Mouse (Mus musculus) kidney, embryonic 16.5 days (tissue): ENCODE measurements around the gene Ccdc152. TPM values are rescaled to one million over a fixed set of nuclear protein-coding genes. Genes with fewer than 3 reads are reported as not detected.

Source experiments
- ATAC-seq: fragments of 200-750 bp; cut with Nextera tagmentation; 2 replicates; pipeline ENCODE4 v1.8.0; 2017; ENCODE audit warnings: moderate TSS enrichment; ENCODE audit not compliant: low FRiP score, low TSS enrichment
- H3K27ac ChIP-seq: fragments of 300-500 bp; sonication (generic); 2 replicates; pipeline ENCODE4 v1.5.1; 2014; ENCODE audit warnings: low read length
- H3K27me3 ChIP-seq: fragments of 300-500 bp; sonication (generic); 2 replicates; pipeline ENCODE4 v1.6.1; 2014; ENCODE audit warnings: low read length, control low read depth, mixed read lengths; ENCODE audit not compliant: insufficient read depth
- H3K36me3 ChIP-seq: fragments of 300-500 bp; sonication (generic); 2 replicates; pipeline ENCODE4 v1.6.1; 2014; ENCODE audit warnings: low read length, control low read depth, mixed read lengths; ENCODE audit not compliant: insufficient read depth
- H3K4me1 ChIP-seq: fragments of 300-500 bp; sonication (generic); 2 replicates; pipeline ENCODE4 v1.6.1; 2014; ENCODE audit warnings: low read length, control low read depth, mixed read lengths; ENCODE audit not compliant: insufficient read depth
- H3K4me2 ChIP-seq: fragments of 300-500 bp; sonication (generic); replicated peaks from 2 replicates; pipeline ENCODE4 v1.6.1; 2014; ENCODE audit warnings: low read depth, low read length
- H3K4me3 ChIP-seq: fragments of 300-500 bp; sonication (generic); 2 replicates; pipeline ENCODE4 v1.5.1; 2014; ENCODE audit warnings: mild to moderate bottlenecking, low read length
- H3K9ac ChIP-seq: fragments of 300-500 bp; sonication (generic); replicated peaks from 2 replicates; pipeline ENCODE4 v1.6.1; 2014; ENCODE audit warnings: low read length
- H3K9me3 ChIP-seq: fragments of 300-500 bp; sonication (generic); 2 replicates; pipeline ENCODE4 v1.6.1; 2016; ENCODE audit warnings: low read length, control low read depth
- WGBS: fragments of 180-500 bp; shearing (Covaris S2); extraction: QIAGEN DNeasy Blood & Tissue Kit; methylation state at CpG from one replicate; pipeline ENCODE4 v1.1.7; 2014; 5-methylcytosine and 5-hydroxymethylcytosine counted together
- polyA plus RNA-seq: library from polyadenylated mRNA; unstranded; fragments of >200 nt; fragmentation: Nextera tagmentation; extraction: Ambion mirVana; gene quantifications from 2 replicates; pipeline ENCODE4 v1.2.1, GENCODE M21; 2015

Gene Ccdc152
- polyA plus RNA-seq, 1 experiment from 2014 or later = 0.46 TPM

- H3K9ac ChIP-seq = no peak overlapping the region
- no peaks in the 10 kb centered on the region for H3K27me3 ChIP-seq
- no peaks in the 10 kb centered on the region for H3K36me3 ChIP-seq
- no peaks in the 10 kb centered on the region for H3K9me3 ChIP-seq
- H3K4me1 ChIP-seq = 0 out of 2 replicates have a peak, but pooled peaks cover 6% of the 10 kb centered on the region
- H3K4me3 ChIP-seq = no peak overlapping the region
- no peak overlapping the region for H3K4me2 ChIP-seq
- WGBS = 83% methylated on average over 2 of the region's 2 CpGs
- H3K27ac ChIP-seq = no peak overlapping the region
- no peak for ATAC-seq
Measured at GRCm38 (mm10) chr15:3236338-3236737, 67.0 kb downstream of the Ccdc152 start.

DNA sequence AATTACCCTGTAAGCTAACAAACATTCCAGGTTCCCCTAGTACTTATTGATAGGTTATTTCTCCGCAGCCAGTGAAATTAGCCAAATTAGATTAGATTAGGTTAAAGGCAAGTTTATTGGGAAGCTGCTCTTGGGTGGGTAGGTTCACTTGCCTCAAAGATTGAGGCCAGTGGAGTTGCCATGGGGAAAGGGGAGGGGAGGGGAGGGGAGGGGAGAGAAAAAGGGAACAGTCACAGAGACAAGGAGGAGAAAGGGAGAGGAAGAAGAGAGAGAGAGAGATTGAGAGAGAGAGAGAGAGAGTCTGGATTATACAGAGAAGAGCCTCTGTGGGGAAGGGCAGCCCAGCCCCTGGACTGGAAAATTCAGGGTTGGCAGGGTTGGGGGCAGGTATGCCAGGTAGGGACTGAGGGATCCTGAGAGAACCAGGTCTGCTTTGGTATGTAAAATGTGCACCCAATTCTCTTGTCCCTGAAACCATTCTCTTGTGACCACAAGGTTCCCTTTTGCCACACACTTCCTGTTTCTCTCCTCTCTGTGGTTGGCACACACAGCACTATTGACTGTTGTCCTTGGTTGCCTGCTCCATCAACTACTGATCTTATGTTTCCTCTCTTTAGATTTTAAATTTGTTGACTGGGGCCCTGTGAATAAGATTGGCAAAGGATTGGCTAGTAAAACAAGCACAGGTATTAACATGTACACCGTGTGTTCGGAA lies 69.3 kb downstream of the Ccdc152 start:
- no peak overlapping the region for H3K4me3 ChIP-seq
- no peak overlapping the region for H3K4me2 ChIP-seq
- H3K27me3 ChIP-seq = no peaks in the 10 kb centered on the region
- 0 out of 2 replicates have a peak, but pooled peaks cover 6% of the 10 kb centered on the region for H3K4me1 ChIP-seq
- H3K9me3 ChIP-seq = no peaks in the 10 kb centered on the region
- 88% methylated on average over 3 of the region's 3 CpGs for WGBS
- no peaks in the 10 kb centered on the region for H3K36me3 ChIP-seq
- no peak overlapping the region for H3K9ac ChIP-seq
- ATAC-seq = no peak
- H3K27ac ChIP-seq = no peak overlapping the region

DNA sequence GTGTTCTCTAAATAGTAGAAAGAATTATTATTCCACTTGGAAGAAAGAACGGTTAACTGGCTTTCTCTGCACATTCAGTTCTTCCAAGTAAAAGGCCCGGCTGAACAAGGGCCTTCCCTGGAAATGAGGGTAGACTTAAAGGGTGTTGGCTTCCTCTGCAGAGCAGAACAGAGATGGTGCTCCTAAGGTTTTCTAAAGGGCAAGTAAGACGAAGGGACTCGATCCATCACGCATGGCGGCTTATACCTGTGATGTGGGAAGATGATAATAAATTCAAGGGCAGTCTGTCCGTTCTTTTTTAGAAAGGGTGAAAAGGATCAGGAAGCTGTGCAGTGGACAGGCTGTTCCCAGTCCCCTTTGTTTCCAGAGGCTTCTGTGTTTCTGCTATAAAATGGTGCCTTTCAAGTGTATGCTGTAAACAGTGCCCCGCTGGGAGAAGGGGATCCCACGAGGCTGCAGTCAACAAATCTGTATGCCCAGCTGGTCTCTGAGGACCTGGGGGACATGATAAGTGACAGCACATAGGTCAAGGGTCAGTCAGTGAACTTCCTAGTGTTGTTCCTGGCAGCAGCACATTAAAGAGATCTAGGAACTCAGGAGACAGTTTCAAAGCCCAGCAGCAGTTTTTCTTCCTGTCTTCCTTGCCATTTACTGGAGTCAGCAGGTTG lies 71.0 kb downstream of the Ccdc152 start:
- no peaks in the 10 kb centered on the region for H3K27me3 ChIP-seq
- WGBS = 12% methylated on average over 9 of the region's 9 CpGs
- no peaks in the 10 kb centered on the region for H3K9me3 ChIP-seq
- 0 out of 2 replicates have a peak overlapping the region, but pooled peaks have one; percentile 22 for H3K9ac ChIP-seq
- ATAC-seq = peak; percentile 74; the same call in 1 of the 2 replicates
- peak overlapping the region; percentile 46; the same call in 1 of the 2 replicates for H3K27ac ChIP-seq
- H3K36me3 ChIP-seq = no peaks in the 10 kb centered on the region
- H3K4me1 ChIP-seq = 0 out of 2 replicates have a peak, but pooled peaks cover 6% of the 10 kb centered on the region
- no peak overlapping the region for H3K4me2 ChIP-seq
- H3K4me3 ChIP-seq = no peak overlapping the region

- Histone ChIP-seq H3K4me2 (no peak overlapping the region), H3K27ac (no peak overlapping the region), H3K36me3 (no peaks in the 10 kb centered on the region), H3K27me3 (no peaks in the 10 kb centered on the region), H3K9ac (no peak overlapping the region), H3K4me1 (0 out of 2 replicates have a peak, but pooled peaks cover 6% of the 10 kb centered on the region), H3K4me3 (no peak overlapping the region), H3K9me3 (no peaks in the 10 kb centered on the region)
- WGBS = 68% methylated on average over 4 of the region's 4 CpGs
- no peak for ATAC-seq
Measured at GRCm38 (mm10) chr15:3231004-3231403, 72.3 kb downstream of the Ccdc152 start.

Other genes with a start within 250 kb of the Ccdc152 start
- 158 and 163 TPM in 2 replicates for gene Selenop, start 35.0 kb downstream of the Ccdc152 start, polyA plus RNA-seq